Mouse (Mus musculus) cerebellum, postnatal 25 days (tissue): ENCODE results near the gene Atg16l2.

Experiments
- DNase-seq, 2 experiments: peaks; one replicate each; pipeline ENCODE4 v3.0.0; 2021; ENCODE audit warnings: mixed read lengths in 2 of 2

The Atg16l2 gene

DNA sequence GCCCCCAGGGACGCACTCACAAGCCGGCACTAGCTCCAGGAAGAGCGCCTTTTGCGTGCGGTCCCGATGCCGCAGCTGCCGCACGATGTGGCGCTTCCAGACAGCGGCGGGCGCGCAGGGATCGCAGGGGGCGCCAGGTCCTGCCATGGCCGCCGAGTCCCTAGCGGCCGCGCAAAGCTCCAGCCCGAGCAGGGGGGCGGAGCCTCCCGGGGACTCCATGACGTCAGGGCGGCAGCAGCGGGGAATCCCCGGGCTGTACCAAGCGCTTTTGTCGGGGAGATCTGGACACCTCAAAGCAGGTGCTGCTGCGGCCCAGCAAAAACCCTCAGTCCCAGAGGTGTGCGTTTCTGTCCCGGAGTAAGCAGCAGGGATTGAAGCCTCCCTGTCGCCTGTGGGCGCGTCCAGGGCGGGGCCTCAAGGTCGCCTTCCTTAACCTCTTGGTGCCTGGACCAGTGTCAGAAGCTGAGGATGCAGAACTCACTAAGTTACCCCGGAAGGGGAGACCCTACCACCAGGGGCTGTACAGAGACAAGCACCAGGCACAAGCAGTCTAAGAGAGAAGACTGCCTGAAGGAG, at the start of gene Atg16l2:
Gene Atg16l2 (minus strand): TSS at position 371 of the 576 bp plus-strand sequence.
- DNase-seq: peak; percentile 97

DNA sequence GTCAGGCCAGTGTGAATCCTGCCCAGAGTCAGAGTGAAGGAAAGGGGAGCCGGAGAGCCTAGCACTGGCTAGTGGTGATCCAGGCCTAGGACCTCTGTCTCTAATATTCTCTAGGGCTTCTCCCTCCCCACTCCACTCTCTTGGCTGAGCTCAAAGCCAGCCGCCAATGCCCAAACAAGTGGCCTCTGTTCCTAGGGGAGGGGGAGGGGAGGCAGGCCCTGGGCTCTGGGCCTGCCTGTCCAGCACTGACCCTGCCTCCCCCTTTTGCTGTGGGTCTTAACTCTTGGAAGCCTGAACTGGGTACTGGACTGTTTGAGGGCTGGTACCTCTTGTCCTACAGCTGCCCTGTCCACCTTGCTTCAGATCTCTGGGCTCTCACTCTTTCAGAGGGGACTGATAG, 47.8 kb upstream of the Atg16l2 start:
- peak in 1 of 2 experiments; percentile 52 for DNase-seq

DNA sequence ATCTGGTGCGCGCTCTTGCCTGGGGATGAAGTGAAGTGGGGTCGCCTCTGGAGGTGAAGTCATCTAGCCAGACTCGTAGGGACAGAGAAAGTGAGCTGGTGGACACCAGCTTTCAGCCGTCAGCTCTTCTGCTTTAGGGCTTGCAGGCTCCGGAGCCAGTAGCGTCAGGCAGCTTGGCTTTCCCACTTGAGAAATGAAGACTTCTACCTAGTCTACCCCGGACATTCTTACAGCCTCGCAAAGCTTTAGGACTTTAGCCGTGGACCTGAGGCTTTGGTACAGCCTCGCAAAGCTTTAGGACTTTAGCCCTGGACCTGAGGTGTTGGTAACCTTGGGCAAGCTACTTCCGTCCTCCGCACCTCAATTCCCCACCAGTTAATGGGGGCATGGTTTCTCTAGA, 46.3 kb upstream of the Atg16l2 start:
- no peak for DNase-seq

DNA sequence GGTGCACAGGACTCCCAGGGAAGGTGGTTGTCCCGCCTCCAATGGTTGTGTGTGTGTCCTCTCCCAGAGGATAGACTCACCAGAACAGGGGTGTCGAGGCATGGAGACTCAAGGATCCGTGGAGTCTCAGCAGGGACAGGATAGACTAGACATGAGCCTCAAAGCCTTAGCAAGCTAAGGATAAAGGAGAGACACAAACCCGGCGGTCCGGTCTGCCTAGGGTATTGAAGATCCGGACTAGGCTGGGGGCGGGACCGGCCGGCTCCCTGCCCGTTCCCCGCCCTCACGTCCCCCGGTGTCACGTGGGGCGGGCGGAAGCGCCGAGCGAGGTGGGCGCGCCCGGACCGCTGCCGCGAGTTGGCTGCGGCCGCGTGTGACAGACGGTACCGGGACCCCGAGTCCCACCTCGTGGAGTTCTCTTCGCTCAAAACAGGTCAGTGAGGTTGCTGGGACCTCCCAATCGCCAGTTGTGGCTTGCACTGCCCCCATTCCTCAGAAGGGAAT, 45.8 kb upstream of the Atg16l2 start, which contains the start of gene Arap1:
Gene Arap1 (plus strand): TSS at position 301 of the 504 bp plus-strand sequence.
- DNase-seq: peak in 1 of 2 experiments; percentile 62

DNA sequence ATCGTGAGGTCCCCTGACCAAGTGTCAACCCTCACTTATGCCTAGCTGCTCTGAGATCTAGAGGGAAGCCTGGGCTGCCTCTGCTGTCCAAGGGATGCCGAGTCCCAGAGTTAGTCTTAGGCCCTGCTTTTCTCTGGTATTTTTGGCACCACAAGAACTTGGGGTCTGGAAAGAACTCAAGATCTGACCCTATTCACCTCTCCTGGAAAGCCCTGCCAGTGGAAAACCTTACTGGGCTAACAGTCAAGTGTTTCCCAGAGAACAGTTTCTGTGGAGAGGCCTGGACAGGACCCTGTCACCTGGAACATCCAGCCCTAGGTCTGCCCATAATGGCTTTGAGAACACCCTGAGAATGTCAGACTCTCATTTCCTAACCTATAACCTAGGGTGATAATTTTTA, 44.9 kb upstream of the Atg16l2 start:
- no peak for DNase-seq

DNA sequence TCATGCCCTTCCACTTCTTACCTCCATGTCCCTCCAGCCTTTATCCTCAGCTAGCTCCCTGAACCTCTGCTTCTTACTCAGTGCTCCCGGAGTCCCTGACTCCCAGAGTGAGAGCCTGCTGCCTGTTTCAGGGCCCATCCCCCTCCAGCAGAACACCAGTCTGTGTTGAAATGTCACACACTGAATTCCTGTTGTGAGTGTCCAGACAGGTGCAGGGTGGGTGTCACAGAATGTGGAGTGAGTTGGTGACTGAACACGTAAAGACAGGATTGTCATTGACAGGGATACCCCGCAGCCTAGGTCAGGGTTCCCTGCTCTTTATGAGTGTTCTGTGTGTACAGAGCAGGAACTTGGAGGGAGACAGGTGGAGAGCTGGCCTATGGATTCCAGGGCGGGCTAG, 42.8 kb upstream of the Atg16l2 start:
- no peak for DNase-seq

DNA sequence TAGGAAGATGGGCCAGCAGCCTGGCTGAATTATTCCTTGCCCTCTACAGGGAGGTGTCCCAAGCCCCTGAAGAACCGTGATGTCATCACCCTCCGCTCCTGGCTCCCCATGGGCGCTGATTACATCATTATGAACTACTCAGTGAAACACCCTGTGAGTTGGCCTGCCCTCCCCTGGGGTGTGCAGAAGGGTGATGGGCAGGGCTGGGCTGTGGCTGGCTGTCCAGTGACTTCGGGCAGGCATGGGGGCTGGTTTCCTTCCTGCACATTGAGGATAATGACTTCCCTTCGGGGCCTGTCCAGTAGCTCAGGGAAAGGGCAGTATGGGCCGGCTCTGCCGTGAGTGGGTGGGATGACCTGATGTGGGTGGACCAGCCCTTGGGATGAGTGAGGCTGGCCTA, 41.1 kb upstream of the Atg16l2 start:
- no peak for DNase-seq

DNA sequence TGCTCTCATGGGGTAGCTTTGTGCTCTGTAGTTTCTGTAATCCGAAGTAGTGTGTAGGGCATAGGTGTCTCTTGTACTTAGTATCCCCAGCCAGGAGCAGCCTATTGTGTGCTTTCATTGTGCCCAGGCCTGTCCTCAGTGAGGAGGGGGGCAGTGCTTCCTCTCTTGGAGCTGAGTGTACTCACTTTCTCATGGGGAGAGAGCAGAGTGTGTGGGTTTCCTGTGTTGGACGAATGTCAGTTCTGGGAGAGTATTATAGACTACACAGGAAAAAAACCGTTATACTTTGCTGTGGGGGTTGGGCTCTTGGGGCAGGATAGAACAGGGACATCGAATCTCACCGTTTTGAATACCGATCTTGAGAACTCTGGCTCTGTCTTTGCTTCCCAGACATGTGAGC, 39.4 kb upstream of the Atg16l2 start:
- DNase-seq: no peak

DNA sequence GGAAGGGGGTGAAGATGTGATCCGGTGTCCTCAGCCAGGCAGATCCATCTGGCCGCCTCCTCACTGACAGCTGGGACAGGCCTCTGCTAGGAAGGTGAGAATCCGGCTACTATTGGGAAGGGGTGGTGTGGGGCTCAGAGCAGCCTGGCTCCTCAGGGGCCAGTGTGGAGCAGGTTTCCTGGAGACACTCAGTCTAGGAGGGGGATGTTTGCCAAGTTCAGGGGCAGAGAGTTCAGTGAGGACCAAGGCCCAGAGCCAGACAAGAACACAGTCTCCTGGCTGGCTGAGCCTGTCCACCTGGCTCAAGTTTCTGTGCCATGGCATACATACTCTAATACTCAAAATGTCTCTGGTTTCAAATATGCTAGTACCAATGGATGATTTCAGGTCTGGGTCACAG, 35.4 kb upstream of the Atg16l2 start:
- DNase-seq: peak; percentile 64 to 73

DNA sequence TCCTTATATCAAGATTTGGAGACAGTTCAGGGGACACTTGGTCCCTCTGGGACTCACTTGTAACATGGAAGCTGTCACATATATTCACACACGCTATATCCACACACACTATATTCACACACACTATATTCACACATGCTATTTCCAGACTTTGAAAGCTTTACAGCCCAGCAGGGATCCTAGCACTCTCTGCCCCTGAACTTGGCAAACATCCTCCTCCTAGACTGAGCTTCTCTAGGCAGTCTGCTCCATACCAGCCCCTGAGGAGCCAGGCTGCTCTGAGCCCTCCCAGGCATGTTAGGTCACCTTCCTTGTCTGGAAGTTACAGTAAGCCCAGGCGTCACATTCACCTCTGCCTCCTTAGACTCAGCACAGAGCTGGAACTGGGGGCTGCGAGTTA, 34.6 kb upstream of the Atg16l2 start:
- no peak for DNase-seq

DNA sequence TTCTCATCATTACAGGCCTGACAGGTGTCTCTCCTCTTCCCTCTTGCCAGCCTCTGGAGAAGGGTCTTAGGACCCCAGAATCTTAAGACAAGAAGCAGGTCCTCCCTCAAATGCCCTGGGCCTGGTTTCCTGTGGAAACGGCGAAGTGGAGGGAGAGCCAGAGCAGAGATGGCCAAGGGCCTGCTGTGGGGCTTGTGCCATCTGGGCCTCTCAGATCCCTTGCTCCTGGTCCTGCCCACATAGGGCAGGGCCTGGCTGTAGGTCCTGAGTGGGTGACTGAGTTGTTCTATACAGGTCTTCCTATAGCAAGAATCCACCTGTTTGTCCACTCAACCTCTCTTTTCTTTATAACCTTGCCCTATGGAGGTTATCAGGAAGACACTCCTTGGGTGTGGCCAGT, 33.2 kb upstream of the Atg16l2 start:
- peak; percentile 62 to 76 for DNase-seq

DNA sequence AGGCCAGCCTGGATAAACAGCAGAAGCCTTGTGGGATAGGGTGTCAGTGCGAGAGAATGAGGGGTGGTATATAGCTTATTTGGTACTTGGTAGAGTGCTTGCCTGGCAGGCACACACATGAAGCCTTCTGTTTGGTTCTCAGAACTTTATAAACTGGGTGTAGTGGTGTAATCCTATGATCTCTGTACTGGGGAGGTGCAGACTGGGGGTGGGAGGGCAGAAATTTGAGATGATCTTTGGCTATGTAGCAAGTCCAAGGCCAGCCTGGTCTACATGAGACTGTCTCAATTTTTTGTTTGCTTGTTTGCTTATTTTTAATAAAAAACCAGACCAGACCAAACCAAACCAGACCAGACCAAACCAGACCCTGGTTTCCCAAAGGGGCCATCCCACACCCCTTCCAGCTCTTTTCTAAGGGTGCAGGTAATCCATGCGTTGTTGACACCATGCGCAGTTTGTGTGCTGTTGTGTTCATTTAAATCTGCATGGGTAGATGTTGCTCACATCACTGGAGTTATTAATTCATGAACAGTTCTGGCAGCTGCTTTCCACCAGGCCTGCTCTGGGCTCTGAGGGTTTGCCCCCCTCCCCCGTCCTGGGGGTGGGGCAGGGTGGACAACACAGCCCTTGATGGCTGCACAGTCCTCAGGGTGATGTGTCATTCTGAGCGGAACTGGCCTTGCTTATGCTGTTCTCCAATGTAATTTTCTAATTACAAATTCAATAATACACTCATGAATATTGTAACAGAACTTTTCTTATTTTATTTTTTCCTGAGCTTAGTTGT, 30.2 kb upstream of the Atg16l2 start:
- DNase-seq: no peak

DNA sequence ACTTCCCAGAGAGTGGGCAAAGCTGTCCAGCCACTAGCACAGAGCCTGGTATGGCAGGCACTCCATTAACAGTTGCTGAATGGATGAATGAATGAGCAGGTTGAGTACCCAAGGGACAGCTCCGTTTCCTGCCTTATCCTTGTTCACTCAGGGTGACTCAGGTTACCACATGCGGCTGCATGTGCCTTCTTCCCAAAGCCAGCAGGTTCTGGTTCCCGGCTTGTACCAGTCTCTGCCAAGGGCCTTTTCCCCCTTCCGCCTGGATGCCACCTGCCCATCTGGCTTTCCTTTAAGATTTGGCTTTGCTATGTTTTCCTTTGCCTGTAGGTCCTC, 28.8 kb upstream of the Atg16l2 start:
- peak; percentile 71 to 74 for DNase-seq

DNA sequence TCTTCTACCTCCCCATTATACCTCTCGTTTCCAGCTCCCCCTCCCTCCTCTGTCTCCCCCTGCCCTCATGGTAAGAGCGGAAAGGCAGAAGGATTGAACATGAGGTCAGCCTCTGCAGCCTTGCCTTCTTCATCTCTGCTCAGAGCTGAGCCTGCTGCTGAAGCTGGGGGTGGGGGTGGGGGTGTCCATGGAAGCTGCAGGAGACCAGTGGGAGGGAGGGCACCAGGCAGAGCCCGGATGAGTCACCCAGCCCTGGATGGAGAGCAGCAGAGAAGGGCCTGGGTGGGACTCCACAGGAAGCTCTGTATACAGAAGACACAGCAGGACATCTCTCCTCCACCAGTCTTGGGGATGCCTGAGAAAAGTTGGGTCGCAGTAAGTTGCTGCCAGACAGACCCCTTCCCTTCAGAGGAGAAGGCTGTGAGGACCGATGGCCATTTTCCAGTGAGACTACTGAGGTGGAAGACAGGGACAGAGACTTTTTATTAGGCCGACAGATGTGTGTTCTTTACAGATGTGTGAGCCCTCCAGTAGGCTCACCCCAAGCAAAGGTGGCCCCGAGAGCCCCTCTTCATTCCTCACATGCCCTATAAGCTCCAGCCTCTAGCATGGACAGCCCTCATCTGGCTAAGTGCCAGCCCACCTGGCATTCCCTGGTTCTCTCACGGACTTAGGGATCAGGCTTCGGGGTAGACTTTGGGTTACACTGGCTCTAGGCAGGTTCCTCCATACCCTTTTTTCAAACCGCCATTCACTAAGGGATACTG, 28.2 kb upstream of the Atg16l2 start:
- DNase-seq: peak in 1 of 2 experiments; percentile 73

DNA sequence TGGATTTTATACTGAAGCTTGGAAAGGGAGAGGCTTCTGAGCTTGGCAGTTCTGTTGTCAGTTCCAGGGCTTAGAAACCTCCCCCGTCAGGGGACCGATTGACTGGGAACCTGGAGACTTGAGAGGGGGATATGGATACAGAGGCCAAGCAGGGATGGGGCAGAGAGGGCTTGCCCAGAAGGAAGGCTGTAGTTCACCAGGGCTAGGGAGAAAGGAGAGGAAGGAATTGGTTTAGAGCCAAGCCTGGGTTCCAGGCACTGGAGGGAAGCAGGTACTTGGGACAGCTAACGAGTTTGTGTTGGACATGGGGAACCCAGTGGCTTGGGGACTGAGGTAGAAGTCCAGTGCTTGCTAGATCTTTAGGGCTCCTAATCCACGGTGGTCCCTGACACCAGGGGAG, 27.6 kb upstream of the Atg16l2 start:
- DNase-seq: no peak

DNA sequence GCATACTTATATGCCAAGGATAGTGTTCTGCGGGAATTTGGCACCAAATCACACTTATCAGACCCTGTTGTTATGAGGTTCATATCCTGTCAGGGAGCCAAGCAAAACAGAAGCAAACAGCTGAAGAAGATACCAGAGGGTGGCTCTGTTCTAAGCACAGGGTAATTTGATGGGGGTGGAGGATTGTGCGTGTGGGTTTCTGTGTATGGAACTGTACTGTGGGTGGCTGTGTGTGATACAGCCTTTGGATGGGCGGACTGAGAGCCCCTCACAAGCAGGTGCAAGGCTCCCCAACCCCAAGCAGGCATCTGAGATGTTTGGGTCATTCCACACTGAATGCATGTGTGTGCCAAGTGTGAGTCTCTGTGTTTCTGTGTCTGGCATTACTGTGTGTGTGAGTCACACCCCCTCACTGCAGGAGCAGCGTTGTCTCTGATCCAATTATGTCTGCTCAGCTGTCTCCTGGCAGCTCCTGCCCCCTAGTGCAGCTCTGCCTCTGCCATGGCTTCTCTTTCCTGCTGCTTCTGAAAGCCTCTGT, 26.6 kb upstream of the Atg16l2 start:
- peak; percentile 67 to 74 for DNase-seq

DNA sequence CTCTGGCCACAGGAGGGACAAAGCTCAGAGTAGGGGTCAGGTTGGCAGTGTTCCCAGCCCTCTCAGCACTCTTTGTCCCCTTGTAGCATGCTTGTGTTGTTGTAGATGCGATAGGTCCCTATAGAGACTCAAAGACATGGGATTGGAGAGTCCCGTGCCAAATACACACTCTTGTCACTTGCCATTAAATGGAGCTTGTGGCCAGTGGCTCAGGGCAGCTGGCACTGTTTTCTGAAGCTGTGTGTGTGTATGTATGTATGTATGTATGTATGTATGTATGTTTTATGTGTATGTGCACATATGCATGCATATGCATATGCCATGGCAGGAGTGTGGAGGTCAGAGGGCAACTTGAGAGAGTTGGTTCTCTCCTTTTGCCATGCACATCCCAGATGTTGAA, 25.7 kb upstream of the Atg16l2 start:
- no peak for DNase-seq

DNA sequence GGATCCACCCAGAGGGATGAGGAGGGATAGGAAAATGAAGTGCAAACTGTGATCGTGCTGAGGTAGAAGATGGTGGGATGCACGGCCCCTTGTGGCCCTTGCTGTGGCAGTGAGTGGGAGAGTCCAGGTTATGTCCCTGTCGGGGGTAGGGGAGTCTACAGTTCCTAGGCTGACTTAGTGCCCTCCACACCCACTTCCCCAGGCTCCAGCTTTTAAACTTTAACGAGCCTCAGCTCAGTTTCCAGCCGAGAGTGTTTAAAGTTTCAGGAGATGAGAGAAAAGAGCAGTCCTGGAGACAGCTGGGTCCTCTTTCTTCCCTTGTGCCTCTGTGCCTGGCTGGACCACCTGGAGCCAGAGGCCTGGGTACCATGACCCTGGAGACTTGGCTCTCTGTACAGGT, 25.2 kb upstream of the Atg16l2 start:
- DNase-seq: no peak

DNA sequence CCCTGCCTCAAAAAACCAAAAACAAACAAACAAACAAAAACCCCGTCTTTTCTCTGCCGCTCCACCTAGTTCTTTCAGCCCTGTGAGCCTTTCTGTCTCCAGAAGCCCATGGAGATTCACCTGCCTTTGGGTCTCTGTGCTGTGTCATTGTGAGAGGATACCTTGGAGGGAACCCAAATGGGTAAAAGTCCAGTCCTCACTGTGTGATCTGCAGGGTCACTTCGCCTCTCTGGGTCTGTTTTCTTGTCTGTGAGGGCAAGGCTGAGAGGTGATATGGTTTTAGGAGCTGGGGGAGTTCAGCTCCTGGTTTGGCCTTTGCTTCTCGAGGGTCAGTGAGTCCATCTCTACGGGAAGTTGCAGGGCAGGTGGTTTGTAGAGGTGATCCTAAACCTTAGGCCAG, 24.0 kb upstream of the Atg16l2 start:
- DNase-seq: no peak

DNA sequence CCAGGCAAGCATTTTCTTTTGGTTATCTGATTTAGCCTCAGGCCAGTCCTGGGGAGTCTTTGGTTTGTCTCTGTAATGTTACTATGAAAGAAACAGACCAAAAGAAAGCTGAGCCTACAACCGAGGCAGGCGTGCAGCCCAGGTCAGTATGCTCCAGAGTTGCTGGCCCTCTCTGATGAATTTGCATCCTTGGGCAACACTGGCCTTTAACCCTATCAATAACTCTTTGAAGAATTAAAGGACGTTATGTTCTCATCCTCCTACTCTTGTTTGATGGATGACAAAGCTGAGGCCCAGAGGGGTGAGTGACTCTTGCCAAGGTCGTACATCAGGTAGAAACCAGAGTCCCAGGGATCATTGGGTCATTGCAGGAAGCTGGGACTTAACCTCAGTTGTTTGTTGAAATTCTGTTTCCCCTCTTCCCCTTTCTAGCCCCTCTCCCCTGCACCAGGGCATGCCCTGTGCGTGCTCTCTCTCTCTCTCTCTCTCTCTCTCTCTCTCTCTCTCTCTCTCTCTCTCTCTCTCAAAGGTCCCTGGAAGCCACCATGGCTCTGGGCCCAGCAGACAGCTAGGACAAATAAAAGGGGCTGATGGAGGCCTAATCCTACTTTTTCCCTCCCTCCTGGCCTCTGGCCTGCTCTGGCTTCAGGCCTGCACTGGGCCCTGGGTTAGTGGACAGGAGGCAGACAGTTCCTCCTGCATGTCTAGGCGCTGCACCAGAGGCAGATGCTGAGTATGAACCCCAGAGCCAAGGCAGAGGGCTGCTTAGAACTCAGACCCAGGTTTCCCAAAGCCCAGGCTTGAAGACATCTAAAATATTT, 22.3 kb upstream of the Atg16l2 start:
- peak in 1 of 2 experiments; percentile 52 for DNase-seq

DNA sequence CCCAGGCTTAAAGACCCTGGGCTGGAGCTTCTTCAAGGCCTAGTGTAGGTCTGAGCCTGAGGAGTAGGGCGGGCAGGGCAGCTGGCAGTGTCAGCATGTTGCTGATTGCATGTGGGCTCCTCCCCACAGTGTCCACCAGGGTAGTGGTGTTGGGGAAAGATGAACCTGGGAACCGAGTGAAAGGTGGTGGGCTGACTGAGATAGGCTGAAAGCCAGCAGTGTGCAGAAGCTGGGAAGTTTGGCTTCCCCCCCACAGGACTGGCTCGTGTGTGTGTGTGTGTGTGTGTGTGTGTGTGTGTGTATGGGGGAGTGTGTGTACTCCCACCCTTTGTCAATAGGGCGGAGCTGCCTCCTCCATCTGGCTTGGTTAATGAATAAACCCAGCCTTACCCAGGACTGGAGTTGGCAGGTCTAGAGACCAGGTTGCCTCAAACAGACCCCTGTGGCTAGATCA, 21.1 kb upstream of the Atg16l2 start:
- peak; percentile 56 to 63 for DNase-seq

DNA sequence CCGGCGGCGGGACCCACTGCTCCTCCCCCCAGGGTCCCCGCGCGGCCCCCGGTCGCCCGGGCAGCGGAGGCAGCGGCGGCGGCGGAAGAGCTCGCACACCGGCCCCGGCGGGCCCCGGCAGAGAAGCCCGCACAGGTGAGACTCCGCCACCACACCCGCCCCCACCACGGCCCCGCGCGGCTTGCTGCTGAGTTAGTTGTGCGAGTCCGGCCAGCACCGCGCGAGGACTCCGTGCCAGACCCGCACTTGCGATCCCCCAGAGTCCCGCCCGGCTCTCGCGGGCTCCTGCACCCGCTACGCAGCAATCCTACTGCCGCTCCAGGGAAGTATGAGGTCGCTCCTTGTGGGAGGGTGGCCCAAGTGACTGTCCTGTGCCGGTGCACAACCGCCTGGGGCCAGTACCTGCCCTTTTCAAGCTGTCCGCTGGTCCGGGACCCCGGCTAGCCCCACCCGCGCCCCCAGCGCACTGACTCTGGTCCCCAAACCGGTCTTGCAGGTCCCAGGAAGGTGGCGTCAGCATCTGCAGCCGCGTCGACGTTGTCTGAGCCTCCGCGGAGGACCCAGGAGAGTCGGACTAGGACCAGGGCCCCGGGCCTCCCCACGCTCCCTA, 19.3 kb upstream of the Atg16l2 start:
- DNase-seq: peak; percentile 72 to 73
